Mouse (Mus musculus): ENCODE results near the gene Ypel3.
"Not testable (repeated sequence)": the region's sequence is repeated elsewhere in the genome, so short reads cannot be mapped to it uniquely, and the experiment has no call there.

Ypel3 gene

DNA sequence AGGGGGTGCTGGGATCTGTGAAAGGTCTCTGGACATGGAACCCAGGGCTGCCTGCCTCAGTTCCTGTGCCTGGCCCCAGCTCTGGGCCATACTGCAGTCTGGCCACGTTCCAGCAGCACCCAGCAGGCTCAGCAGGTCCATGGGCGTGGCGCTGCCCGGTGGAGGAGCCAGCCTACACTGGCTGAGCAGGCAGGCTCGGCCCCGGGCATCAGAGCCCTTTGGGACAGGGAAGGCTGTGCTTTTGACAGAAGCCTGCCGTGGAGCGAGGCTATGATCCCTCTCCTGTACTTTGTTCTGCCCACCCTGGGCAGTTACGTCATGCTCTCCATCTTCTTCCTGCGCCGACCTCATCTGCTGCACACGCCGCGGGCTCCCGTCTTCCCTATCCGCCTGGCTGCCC is 10.6 kb upstream of the Ypel3 start, which contains the start of gene Gdpd3:
Gene Gdpd3 (plus strand): TSS at position 134 of the 400 bp plus-strand sequence.
- no peak for DNase-seq (ENCODE audit: low spot score in 2 of 2)

DNA sequence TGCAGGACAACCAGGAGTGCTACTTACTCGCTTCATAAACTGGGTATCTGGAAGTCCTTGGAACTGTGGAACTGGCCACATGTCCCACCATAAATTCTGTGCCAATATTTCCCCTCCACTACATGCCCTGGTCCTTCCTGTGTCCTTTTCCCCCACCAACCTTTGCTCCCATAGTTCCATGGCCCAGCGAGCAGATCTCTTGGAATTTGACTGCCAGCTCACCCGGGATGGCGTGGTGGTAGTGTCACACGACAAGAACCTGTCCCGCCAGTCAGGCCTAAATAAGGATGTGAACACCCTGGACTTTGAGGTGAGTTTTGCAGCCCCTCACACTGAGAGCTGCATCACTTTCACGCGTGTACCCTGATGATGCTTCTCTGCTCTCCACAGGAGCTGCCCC is 9.8 kb upstream of the Ypel3 start:
- DNase-seq (ENCODE audit: low spot score in 2 of 2), result no peak

DNA sequence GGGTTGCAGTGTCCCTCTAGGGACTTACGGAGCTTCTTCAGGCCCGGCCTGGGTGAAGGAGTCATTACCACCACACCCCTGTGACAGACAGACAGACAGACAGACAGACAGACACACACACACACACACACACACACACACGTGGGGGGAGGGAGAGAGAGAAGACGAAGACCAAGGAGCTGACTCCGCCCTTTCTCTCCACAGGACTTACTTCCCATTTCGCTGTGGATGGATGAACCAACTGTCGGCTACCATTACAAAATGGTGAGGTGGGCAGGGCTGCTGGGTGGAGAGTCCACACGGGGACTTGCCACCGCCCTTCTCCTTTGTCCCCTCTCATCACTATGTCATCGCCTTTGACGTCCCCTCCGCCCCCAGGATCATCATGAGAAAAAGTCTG is 6.0 kb upstream of the Ypel3 start:
- DNase-seq (ENCODE audit: low spot score in 2 of 2), result no peak

DNA sequence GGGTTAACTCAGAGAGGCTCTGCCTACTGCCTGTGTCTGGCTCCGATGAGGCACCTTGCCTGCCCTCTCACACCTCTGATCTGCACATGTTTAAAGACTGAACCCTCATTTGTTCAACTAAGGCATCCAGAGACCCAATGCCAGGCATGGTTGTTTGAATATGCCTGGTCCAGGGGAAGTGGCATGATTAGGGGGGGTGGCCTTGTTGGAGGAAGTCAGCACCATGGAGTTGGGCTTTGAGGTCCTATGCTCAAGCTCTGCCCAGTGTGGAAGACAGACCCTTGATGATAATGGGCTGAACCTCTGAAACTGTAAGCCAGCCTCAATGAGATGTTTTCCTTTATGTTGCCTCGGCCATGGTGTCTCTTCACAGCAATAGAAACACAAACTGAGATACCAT is 3.4 kb upstream of the Ypel3 start:
- no peak for DNase-seq (ENCODE audit: low spot score in 2 of 2)

DNA sequence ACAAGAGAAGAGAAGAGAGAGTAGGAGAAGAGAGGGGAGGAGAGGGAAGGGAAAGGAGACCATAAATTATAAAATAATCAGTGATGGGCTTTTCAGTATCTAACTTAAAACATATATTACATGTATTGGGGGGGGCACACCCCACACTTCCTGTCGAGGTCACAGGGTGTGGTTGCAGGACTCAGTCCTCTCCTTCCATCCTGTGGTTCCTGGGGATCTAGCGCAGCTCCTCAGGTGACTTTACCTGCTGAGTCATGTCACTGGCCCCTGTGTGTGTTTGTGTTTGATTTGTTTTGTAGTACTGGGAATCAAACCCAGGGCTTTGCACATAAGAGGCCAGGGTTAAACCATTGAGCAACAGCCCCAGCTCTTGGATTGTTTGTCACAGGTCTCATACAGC is 2.3 kb upstream of the Ypel3 start:
- DNase-seq (ENCODE audit: low spot score in 2 of 2), result peak in 1 of 2 experiments; percentile 21

DNA sequence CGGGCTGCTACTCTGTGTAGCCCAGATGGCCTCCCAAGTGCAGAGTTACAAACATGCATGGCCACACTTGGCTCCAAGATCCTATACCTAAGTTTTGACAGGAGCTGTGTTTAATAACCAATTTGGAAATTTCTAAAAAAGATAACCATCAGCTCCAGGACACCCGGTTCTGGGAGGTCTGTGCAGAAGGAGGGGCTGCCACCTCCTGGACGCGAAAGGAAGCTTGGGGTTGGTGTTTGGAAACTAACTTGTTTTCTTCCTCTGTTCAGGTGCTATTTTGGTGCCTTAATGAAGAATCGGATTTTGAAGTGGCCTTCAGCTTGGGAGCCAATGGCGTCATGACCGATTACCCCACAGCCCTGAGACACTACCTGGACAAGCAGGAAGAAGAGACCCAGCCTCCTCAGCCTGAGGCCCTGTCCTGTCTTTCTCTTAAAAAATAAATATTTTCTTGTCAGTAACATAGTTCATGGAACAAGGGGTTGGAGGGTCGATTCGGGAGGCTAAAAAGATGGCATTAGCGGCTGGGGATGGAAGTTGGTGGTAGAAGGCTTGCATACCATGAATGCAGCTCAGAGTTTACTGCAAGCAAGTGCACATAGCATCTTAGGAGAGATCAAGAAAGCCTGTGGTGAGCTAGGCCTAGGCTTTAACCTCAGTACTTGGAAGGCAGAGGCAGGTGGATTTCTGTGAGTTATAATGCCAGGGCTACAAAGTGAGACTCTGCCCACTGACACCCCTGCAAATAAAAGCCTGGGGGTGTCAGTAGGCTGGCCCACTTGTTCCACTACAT is 1.4 kb upstream of the Ypel3 start:
- peak in 1 of 2 experiments; percentile 34 for DNase-seq (ENCODE audit: low spot score in 2 of 2)

DNA sequence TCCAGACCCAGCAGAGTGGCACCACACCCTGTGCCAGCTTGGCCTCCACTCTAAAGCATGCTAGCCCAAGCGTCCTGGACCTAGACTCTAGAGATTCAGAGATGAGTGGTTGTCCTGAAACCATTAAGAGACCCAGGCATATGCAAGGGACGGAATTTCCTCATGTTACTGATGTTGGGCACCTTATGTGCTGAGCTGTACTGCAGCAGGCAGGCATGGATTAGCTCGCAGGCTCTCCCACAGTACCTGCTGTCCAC is 849 bp upstream of the Ypel3 start:
- peak in 1 of 2 experiments; percentile 34 for DNase-seq (ENCODE audit: low spot score in 2 of 2)

DNA sequence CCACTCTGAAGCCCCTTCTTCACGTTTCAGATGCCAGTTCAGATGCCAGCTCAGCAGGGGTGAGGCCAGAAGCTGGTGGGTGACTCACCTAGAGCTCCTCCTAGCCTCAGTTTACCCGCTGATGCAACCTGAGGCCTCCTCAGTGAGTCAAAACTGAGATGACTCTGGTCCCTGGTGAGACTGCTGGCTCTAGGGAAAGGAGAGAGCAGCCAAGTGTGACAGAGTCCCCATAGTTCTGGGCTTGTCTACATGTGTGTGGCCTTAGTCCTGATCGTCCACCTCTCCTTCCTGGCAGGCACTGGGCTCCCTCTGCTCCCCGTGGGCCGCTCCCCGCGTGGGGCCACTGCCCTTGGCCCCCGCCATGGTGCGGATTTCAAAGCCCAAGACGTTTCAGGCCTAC is 721 bp downstream of the Ypel3 start:
- no peak for DNase-seq (ENCODE audit: low spot score in 2 of 2)

DNA sequence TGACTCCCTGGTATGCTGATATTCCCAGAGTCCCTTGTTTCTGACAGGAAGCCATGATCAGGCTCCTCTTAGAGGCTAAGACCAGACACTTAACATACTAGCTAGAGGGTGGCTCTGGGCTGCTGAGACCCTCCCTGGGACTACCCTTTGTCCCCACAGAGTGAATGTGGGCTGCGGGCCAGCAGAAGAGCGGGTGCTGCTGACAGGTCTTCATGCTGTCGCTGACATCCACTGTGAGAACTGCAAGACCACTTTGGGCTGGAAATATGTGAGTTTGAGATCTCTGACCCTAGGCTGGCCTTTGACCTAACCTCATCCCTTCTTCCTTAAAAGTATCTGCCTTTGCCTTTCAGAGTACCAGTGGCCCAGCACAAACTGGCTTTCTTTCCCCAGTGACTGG is 1.4 kb downstream of the Ypel3 start:
- no peak for DNase-seq (ENCODE audit: low spot score in 2 of 2)

DNA sequence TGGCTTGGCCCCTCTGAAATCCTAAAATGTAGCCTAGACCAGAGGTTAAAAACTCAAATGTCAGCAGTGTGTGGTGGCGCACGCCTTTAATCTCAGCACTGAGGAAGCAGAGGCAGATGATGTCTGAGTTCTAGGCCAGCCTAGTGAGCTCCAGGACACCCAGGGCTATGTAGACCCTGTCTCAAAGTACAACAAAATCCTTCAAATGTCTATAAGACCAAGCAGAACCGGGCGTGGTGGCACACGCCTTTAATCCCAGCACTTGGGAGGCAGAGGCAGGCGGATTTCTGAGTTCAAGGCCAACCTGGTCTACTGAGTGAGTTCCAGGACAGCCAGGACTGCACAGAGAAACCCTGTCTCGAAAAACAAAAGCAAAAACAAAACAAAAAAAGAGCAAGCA is 2.3 kb downstream of the Ypel3 start:
- DNase-seq (ENCODE audit: low spot score in 2 of 2), result not testable (repeated sequence)

DNA sequence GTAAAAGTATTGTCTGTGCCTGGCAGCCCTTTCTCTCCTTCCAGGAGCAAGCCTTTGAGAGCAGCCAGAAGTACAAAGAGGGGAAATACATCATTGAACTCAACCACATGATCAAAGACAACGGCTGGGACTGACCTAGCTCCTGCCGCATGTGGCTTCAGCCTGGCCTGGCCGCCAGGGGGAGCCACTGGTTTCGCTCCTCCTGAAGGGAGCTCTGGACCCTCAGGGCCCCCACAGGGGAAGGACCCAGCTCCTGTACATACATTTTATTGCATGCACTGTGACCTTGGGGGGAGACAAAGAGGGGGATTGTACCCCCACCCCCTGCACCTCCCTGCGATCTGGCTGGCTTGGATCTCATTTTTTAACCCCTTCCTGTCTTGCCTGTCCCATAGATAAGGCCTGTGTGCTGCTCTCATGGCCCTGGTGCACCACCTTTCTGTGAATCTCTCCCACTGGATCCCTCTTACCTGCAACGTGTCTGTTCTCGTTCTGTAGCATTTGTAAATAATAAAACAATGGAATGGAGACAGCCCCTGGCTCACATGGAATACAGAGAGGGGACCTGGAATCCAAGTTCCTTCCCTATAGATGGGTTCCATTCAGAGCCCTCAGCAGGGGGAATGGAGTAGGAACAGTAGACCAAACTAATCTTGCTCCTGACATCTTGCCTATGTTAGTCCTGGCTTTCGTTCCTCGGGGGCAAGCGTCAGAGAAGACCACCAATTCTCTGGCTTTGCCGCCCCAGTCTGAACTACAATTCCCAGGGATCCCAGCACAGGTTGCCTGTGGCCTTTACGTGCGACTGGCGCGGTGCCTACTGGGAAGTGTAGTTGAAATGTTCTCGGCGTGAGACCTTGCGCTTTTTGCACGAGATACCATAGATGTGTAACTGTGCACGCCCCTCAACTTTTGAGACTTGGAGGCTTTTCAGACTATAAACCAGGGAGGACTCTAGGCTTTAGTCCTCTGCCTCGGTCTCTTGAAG is 3.5 kb downstream of the Ypel3 start:
- peak; percentile 95 for DNase-seq (ENCODE audit: low spot score in 2 of 2)

DNA sequence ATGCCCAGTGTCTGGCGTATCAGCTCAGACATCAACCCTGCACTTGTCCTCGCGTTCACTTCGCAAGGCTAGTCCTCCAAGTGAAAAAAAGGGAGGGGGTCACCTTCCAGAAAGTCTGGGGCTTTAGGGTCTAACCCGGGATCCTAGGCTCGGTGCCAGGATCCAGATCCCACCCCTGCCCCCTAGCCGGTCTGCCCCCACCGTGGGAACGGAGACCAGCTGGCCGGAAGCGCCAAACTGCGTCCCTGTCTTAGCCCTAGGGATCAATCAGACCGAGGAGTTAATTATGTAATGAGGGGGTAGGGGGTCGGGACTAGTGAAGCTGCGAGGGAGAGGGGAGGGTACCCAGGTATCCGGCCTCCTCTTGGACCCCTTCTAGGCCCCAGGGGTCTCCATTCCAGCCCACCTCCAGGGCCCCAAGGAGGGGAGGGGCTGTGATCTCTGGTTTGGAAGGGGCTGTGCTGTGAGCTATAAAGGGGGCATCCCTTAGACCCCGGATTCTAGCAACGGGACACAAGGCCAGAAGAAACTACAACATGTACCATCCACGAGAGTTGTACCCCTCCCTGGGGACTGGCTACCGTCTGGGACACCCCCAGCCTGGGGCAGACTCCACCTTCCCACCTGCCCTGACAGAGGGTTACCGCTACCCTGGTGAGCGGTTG is 4.3 kb downstream of the Ypel3 start, which contains the start of gene Tbx6:
Gene Tbx6 (plus strand): TSS at position 513 of the 665 bp plus-strand sequence.
- no peak for DNase-seq (ENCODE audit: low spot score in 2 of 2)

DNA sequence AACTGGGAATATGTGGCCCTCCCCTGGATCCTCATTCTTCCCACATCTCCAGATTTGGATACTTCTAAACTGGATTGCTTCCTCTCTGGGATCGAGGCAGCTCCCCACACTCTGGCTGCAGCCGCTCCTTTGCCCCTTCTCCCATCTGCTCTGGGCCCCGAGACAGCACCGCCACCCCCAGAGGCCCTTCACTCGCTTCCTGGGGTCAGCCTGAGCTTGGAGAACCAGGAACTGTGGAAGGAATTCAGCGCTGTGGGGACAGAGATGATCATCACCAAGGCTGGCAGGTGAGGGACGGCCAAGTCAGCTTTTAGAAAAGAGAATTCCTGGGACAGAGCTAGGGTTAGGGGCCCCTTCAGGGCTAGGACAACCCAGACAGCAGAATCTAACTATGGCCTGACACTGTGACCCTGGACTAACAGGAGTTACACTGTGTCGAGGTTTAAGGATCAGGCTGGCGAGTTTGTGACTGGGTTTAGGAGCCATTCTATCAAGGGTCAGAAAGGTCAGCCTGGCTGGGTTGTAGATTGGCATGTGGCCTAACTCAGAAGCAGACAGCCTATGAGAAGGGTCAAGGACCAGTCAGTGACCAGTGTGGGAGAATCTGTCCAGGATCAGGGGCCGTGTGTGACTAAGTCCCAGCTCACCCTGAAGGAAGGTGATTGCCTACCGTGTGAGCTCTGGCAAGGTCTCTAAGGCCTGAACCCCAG is 5.1 kb downstream of the Ypel3 start:
- DNase-seq (ENCODE audit: low spot score in 2 of 2), result peak in 1 of 2 experiments; percentile 43

DNA sequence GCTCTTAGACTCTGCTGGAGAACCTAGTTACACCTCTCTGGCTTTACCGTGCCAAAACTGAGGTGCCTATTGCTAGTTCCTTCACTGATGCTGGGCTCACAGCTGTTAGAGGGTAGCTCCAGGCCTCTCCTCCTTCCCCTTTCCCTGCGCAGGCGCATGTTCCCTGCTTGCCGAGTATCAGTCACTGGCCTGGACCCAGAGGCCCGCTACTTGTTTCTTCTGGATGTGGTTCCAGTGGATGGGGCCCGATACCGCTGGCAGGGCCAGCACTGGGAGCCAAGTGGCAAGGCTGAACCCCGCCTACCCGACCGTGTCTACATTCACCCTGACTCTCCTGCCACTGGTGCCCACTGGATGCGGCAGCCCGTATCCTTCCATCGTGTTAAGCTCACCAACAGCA is 5.9 kb downstream of the Ypel3 start:
- no peak for DNase-seq (ENCODE audit: low spot score in 2 of 2)

DNA sequence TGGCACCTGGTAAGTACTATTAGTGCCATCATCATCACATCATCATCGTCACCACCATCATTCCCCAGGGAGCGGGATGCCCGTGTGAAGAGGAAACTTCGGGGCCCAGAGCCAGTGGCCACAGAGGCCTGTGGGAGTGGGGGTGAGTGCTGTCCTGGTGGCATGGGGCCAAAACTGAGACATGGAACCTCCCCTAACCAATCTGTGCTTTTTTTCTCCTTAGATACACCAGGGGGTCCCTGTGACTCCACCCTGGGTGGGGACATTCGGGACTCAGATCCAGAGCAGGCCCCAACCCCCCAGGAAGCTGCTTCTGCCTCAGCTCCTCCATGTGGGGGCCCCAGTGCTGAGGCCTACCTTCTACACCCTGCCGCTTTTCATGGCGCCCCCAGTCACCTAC is 7.7 kb downstream of the Ypel3 start:
- no peak for DNase-seq (ENCODE audit: low spot score in 2 of 2)

DNA sequence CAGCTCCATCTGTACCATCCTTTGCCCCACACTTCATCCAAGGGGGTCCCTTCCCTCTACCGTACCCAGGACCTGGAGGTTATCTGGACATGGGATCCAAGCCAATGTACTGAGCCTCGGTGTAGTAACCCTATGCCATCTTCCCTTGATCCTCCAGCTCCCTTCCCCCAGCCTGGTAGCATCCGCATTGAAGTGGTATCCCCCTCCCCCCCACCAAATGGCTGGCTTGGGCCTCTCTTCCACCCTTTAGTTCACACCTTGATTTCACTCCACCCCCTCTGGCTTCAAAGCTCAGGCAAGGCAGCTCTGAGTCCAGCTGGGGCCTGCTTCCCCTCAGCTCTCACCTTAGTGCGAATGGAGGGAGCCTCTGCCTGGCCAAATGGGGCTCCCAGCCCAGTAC is 8.3 kb downstream of the Ypel3 start:
- DNase-seq (ENCODE audit: low spot score in 2 of 2), result no peak

DNA sequence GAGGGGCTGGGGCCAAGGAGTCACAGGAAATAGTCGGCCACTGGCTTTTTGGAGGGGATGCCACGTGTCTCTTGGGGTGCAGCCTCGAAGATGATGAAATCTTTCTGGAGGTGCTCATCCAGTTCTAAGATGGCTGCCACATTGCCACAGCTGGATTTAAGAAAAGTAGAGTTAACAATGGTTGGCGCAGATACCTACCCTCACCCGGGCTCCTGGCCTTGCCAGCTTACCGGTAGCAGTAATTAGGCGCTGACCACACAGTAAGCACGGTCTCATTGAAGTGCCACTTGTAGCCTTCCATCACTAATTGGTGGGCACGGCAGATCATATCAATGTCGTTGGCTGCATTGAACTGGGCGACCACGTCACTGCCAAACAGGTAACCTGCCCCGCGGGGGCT is 9.4 kb downstream of the Ypel3 start:
- DNase-seq (ENCODE audit: low spot score in 2 of 2), result no peak

DNA sequence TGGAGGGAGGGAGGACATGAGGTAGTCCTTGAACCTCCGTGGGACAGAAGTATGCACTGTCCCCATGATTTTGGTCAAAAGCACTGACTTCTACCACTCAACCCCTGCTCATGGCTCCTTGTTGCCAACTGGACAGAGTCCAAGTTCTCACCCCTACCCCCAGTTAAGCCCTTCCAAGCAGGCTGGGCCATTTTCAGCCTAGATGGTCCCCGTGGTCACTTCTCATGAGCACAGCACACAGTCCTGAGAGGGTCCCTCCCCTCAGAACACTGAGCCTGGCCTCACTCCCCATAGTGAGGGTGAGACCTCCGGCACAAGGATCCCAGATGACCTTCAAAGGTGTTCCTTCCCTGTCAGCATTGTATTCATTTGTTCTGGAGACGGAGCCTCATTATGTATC is 12.4 kb downstream of the Ypel3 start:
- DNase-seq (ENCODE audit: low spot score in 2 of 2), result no peak

DNA sequence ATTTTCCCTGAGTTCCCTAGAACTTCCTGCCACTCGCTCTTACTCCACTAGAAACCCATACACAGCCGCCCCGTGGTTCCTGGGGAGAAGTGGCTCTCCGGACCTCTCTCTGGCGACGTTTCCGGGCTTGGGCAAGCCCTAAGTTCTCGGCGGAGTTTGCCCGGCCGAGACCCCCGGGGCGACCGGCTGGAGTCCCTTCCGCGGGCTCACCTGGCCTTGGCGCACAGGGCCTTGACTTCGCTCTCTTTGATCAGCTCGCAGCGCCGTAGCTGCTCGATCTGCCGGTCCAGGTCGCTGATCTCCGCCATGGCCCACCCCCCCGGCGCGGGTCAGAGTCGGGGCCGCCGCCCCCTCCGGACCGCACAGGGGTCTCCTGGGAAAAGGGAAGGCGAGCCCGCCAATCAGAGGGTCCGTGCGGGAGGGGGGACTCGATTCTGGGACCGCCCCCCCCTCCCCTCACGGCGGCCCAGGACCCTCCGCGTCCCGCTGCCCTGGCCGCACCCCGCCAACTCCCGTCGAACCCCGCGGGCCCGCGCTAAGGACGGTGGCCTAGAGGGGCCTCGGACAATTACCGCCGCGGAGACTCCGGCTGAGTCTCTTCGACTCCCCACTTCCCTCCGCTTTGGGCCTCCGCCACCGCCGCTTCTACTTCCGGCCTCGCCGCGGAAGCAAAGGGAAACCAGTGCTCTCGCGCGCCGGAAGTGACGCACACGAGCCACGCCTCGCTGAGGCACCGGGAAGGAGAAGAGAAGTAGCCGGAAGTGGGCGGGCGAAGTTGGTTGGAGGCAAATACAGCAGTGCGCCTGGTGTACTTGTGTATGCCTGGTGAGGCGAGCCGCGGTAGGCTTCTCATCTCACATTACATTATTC is 15.3 kb downstream of the Ypel3 start, which contains the start of gene Ppp4c:
Gene Ppp4c (minus strand): TSS at position 646 of the 870 bp plus-strand sequence.
- DNase-seq (ENCODE audit: low spot score in 2 of 2), result peak; percentile 99

DNA sequence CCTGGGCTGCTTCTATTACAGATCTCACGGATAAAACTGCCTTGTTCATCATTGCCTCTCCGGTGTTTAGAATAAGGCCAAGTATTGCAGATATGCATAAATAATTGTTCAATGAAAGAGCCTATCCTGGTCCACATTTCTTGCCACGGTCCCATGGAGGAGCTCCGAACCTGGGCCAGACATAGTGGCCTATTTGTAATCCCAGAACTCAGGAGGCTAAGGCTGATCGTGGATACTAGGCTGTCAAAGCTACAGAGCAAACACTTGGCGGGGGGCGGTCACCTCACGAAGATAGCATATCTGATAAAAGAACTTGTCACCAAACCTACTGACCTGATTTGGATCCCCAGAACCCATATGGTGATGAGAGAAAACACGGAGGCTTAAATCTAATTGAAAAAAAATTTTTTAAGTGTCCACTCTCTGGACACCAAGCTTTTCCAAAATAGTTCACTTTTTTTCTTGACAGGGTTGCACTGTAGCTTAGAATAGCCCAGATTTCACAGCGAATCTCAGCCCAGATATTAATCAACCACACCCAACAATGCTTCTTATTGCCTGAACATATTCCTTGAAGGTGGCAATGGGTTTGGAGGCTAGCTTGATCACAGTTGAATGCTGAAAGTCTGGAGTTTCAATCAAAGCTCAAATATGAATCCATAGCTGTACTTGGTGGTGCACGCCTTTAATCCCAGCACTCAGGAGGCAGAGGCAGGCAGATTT is 16.1 kb downstream of the Ypel3 start:
- peak in 1 of 2 experiments; percentile 23 for DNase-seq (ENCODE audit: low spot score in 2 of 2)
